ENCODE assay signal across 8 mouse cellular contexts in the genomic region with DNA sequence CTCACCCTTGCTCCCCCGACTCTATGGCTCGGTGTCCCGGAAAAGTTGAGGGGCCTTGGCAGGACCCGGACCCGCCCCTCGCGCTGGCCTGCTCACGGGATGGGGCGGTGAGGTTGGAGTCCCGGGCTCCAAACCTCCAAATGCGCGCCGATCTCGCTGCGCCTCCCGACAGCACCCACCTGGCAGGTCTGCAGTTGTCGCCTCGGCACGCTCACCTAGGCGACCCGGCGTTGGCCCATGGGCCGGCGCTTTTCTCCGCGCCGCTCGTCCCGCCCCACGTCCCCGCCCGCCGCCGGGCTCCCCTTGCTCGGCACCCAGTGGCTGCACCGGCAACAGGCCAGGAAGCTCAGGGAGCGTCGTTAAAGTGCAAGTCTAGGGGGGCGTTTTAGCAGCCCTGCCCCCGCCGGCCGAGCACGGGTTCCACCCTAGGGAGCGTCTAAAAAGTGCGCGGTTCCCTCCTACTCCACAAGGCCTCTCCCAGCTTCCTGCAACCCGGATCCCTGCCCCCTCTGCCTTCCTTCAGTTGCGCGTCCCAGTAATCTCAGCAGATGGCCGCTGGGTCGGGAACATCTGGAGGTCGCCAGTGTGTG. TPM values are rescaled to one million over a fixed set of nuclear protein-coding genes. Genes with fewer than 3 reads are reported as not detected.
DNase-seq lines count a peak whose midpoint lies in the region; ATAC-seq and TF ChIP-seq lines count a peak whose summit lies in the region.

A gene (minus strand): TSS at position 266 of the 590 bp plus-strand sequence.

- intact Hi-C loops in gastrocnemius, adult 2 months (cut with DNase I), result no loop called here
- intact Hi-C loops in left cerebral cortex, adult 2 months (cut with DNase I), result no loop called here

- no peaks in the 10 kb centered on the region for H3K9me3 ChIP-seq in hindbrain, embryonic 16.5 days (ENCODE audit: control insufficient read depth, low read length)

- H3K4me3 ChIP-seq in gastrocnemius, adult 2 months, result peak within 1 kb of the TSS; percentile 85
- peak within 1 kb of the TSS; percentile 80 for H3K4me3 ChIP-seq in hindbrain, embryonic 16.5 days (ENCODE audit: low read length)
- peak within 1 kb of the TSS; percentile 57 for H3K4me3 ChIP-seq in left cerebral cortex, adult 2 months

- no peak for TF ChIP-seq CTCF in gastrocnemius, adult 2 months (IDR thresholded peaks at IDR 0.05)
- TF ChIP-seq CTCF in left cerebral cortex, adult 2 months (IDR thresholded peaks at IDR 0.05), result no peak

- H3K27ac ChIP-seq in gastrocnemius, adult 2 months, result peak within 1 kb of the TSS; percentile 84
- H3K27ac ChIP-seq in hindbrain, embryonic 16.5 days (ENCODE audit: low read depth, low read length), result peak within 1 kb of the TSS; percentile 82
- H3K27ac ChIP-seq in left cerebral cortex, adult 2 months, result no peak within 1 kb of the TSS; the same call in 1 of the 2 replicates

- H3K4me2 ChIP-seq in hindbrain, embryonic 16.5 days (ENCODE audit: low read length), result peak within 1 kb of the TSS; percentile 93

- H3K36me3 ChIP-seq in hindbrain, embryonic 16.5 days (ENCODE audit: control insufficient read depth, insufficient read depth, low read length), result no peaks in the 10 kb centered on the region

- peaks cover 28% of the 10 kb centered on the region for H3K4me1 ChIP-seq in hindbrain, embryonic 16.5 days (ENCODE audit: control insufficient read depth, insufficient read depth, low read depth, low read length)

- WGBS in hindbrain, embryonic 16.5 days, result 0% methylated on average over 45 of the region's 52 CpGs

- no peaks in the 10 kb centered on the region for H3K27me3 ChIP-seq in hindbrain, embryonic 16.5 days (replicated peaks; ENCODE audit: control insufficient read depth, insufficient read depth, low read length)

- peak; percentile 94 for DNase-seq in WW6 (ENCODE audit: low read depth, low spot score)
- DNase-seq in cerebellum, postnatal 4 days (ENCODE audit: low spot score in 2 of 2), result peak; percentile 89 to 94
- peak; percentile 93 for DNase-seq in gastrocnemius, adult 2 months
- DNase-seq in left cerebral cortex, adult 2 months (ENCODE audit: extremely low spot score in 1 of 2, low spot score in 2 of 2), result peak; percentile 78 to 82
- DNase-seq in lung, postnatal 4 days, result peak; percentile 92 to 96
- peak; percentile 92 for DNase-seq in right cerebral cortex, postnatal 10 days (ENCODE audit: low spot score in 2 of 2)
- peak; percentile 93 to 96 for DNase-seq in urinary bladder, postnatal 4 days (ENCODE audit: low spot score in 2 of 2)

- peak within 1 kb of the TSS; percentile 79 for H3K9ac ChIP-seq in hindbrain, embryonic 16.5 days (ENCODE audit: low read depth, low read length)

- peak; percentile 89 for ATAC-seq in hindbrain, embryonic 16.5 days

RNA-seq across cellular contexts. Expression of the gene that starts here (rescaled TPM):
- 1 to 10 TPM; 1.1 to 2.2 TPM for total RNA-seq in gastrocnemius, adult 2 months (2021)
- polyA plus RNA-seq in hindbrain, embryonic 16.5 days (2015; fragmentation: Nextera tagmentation; extraction: Ambion mirVana), result 6.5 and 9.8 TPM in 2 replicates
- total RNA-seq in left cerebral cortex, adult 2 months (2021), result 1 to 10 TPM; 2.9 to 3.4 TPM
